Mouse (Mus musculus) brain, embryonic 14.5 days (tissue): ENCODE results near the gene 6430550D23Rik.

Source experiments
- CTCF ChIP-seq: fragments of 200-500 bp; IDR thresholded peaks from 2 replicates; pipeline ENCODE4 v1.5.1; 2012; ENCODE audit warnings: inconsistent platforms, mild to moderate bottlenecking, moderate library complexity, borderline replicate concordance; ENCODE audit not compliant: insufficient read depth, insufficient read length; ENCODE audit errors: extremely low read depth
- POLR2A ChIP-seq: fragments of 200-500 bp; IDR thresholded peaks from 2 replicates; pipeline ENCODE4 v1.6.1; 2012; ENCODE audit warnings: mild to moderate bottlenecking, inconsistent platforms, borderline replicate concordance; ENCODE audit not compliant: poor library complexity, insufficient read depth, insufficient read length, severe bottlenecking; ENCODE audit errors: extremely low read depth

DNA sequence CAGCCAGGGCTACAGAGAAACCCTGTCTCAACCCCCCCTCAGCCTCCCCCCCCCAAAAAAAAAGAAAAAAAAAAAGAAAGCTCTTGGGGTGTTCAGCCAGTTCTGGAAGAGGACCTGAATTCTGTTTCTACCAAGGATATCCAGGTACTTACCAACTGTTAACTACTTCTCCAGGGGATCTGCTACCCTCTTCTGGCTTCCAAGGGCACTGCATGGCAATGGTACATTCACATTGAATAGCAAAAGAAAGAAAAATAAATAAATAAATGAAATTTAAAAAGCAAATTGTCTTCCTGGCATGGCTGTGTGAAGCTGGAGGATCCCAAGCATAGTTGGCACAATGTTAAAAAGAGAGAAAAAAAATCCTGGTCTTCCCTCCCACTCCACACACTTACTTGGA is 55.8 kb downstream of the 6430550D23Rik start:
- peak; percentile 64; the same call in 1 of the 2 replicates for TF ChIP-seq CTCF
- TF ChIP-seq POLR2A: no peak
